Mouse (Mus musculus) embryonic facial prominence, embryonic 14.5 days (tissue): Measurements from ENCODE around the gene Gm20518. TPM values are rescaled to one million over a fixed set of nuclear protein-coding genes. Genes with fewer than 3 reads are reported as not detected.

Experiments
- ATAC-seq: fragments of 200-750 bp; cut with Nextera tagmentation; 2 replicates; pipeline ENCODE4 v1.8.0; 2017; ENCODE audit warnings: low read depth, moderate number of reproducible peaks, moderate TSS enrichment
- DNase-seq: peaks from one replicate; pipeline ENCODE4 v3.0.0-alpha.2; 2015; ENCODE audit warnings: low spot score
- H3K27ac ChIP-seq: fragments of 300-500 bp; sonication (generic); replicated peaks from 2 replicates; pipeline ENCODE4 v1.5.1; 2014; ENCODE audit warnings: low read depth, mild to moderate bottlenecking, low read length, moderate library complexity
- H3K27me3 ChIP-seq: fragments of 300-500 bp; sonication (generic); replicated peaks from 2 replicates; pipeline ENCODE4 v1.6.1; 2014; ENCODE audit warnings: low read length; ENCODE audit not compliant: control insufficient read depth, insufficient read depth
- H3K36me3 ChIP-seq: fragments of 300-500 bp; sonication (generic); 2 replicates; pipeline ENCODE4 v1.6.1; 2014; ENCODE audit warnings: low read length, mixed read lengths; ENCODE audit not compliant: control insufficient read depth, insufficient read depth
- H3K4me1 ChIP-seq: fragments of 300-500 bp; sonication (generic); 2 replicates; pipeline ENCODE4 v1.6.1; 2014; ENCODE audit warnings: antibody characterized with exemption, low read length; ENCODE audit not compliant: control insufficient read depth, insufficient read depth
- H3K4me2 ChIP-seq: fragments of 300-500 bp; sonication (generic); 2 replicates; pipeline ENCODE4 v1.6.1; 2014; ENCODE audit warnings: low read depth, mild to moderate bottlenecking, low read length, moderate library complexity, mixed read lengths
- H3K4me3 ChIP-seq: fragments of 300-500 bp; sonication (generic); 2 replicates; pipeline ENCODE4 v1.5.1; 2014; ENCODE audit warnings: low read depth, mild to moderate bottlenecking, low read length
- H3K9ac ChIP-seq: fragments of 300-500 bp; sonication (generic); 2 replicates; pipeline ENCODE4 v1.6.1; 2014; ENCODE audit warnings: low read depth, mild to moderate bottlenecking, low read length, moderate library complexity, mixed read lengths
- H3K9me3 ChIP-seq: fragments of 300-500 bp; sonication (generic); 2 replicates; pipeline ENCODE4 v1.6.1; 2016; ENCODE audit warnings: low read length; ENCODE audit not compliant: control insufficient read depth
- WGBS: fragments of 180-500 bp; shearing (Covaris S2); extraction: QIAGEN DNeasy Blood & Tissue Kit; methylation state at CpG from one replicate; pipeline ENCODE4 v1.1.7; 2014; 5-methylcytosine and 5-hydroxymethylcytosine counted together
- polyA plus RNA-seq: library from polyadenylated mRNA; unstranded; fragments of >200 nt; fragmentation: Nextera tagmentation; extraction: Ambion mirVana; gene quantifications from 2 replicates; pipeline ENCODE4 v1.2.1, GENCODE M21; 2014

The Gm20518 gene
- polyA plus RNA-seq, 1 experiment from 2014 or later = 0.19 TPM

GRCm38 (mm10) chr16:17889689-17890341, 1.7 kb downstream of the Gm20518 start:
- Histone ChIP-seq H3K9ac (peak overlapping the region; percentile 98; the same call in 1 of the 2 replicates), H3K27me3 (no peaks in the 10 kb centered on the region), H3K36me3 (no peaks in the 10 kb centered on the region), H3K4me1 (peaks cover 20% of the 10 kb centered on the region), H3K4me3 (peak overlapping the region; percentile 76), H3K27ac (no peak overlapping the region), H3K4me2 (peak overlapping the region; percentile 65), H3K9me3 (no peaks in the 10 kb centered on the region)
- ATAC-seq (no peak), DNase-seq (no peak)
- WGBS = 90% methylated on average over 6 of the region's 6 CpGs

- no peak overlapping the region for H3K27ac ChIP-seq
- H3K4me2 ChIP-seq = no peak overlapping the region
- H3K27me3 ChIP-seq = no peaks in the 10 kb centered on the region
- H3K4me3 ChIP-seq = no peak overlapping the region
- 78% methylated on average over 6 of the region's 6 CpGs for WGBS
- DNase-seq (no peak), ATAC-seq (no peak)
- no peaks in the 10 kb centered on the region for H3K4me1 ChIP-seq
- no peak overlapping the region for H3K9ac ChIP-seq
- H3K36me3 ChIP-seq = no peaks in the 10 kb centered on the region
- H3K9me3 ChIP-seq = no peaks in the 10 kb centered on the region
These were observed 7.4 kb downstream of the Gm20518 start for GRCm38 (mm10) chr16:17884116-17884515.

GRCm38 (mm10) chr16:17882196-17882595, 9.3 kb downstream of the Gm20518 start:
- Histone ChIP-seq H3K4me3 (no peak overlapping the region), H3K4me2 (no peak overlapping the region), H3K9me3 (no peaks in the 10 kb centered on the region), H3K9ac (no peak overlapping the region), H3K27ac (no peak overlapping the region), H3K4me1 (no peaks in the 10 kb centered on the region), H3K27me3 (no peaks in the 10 kb centered on the region), H3K36me3 (peaks cover 10% of the 10 kb centered on the region; the same call in 1 of the 2 replicates)
- ATAC-seq = peak; percentile 60; the same call in 1 of the 2 replicates
- DNase-seq = peak; percentile 29

- Histone ChIP-seq H3K36me3 (peaks cover 12% of the 10 kb centered on the region; the same call in 1 of the 2 replicates), H3K4me1 (no peaks in the 10 kb centered on the region), H3K27me3 (no peaks in the 10 kb centered on the region), H3K9ac (no peak overlapping the region), H3K9me3 (no peaks in the 10 kb centered on the region), H3K27ac (no peak overlapping the region), H3K4me3 (no peak overlapping the region), H3K4me2 (no peak overlapping the region)
- no peak for ATAC-seq
- 86% methylated on average over 4 of the region's 4 CpGs for WGBS
- DNase-seq = no peak
These were observed 11.9 kb downstream of the Gm20518 start for GRCm38 (mm10) chr16:17879571-17879970.

- no peaks in the 10 kb centered on the region for H3K9me3 ChIP-seq
- H3K4me3 ChIP-seq = no peak overlapping the region
- H3K27ac ChIP-seq = no peak overlapping the region
- DNase-seq = no peak
- no peaks in the 10 kb centered on the region for H3K27me3 ChIP-seq
- no peaks in the 10 kb centered on the region for H3K4me1 ChIP-seq
- no peak for ATAC-seq
- no peak overlapping the region for H3K4me2 ChIP-seq
- WGBS = 97% methylated on average over 1 of the region's 1 CpGs
- H3K36me3 ChIP-seq = peaks cover 30% of the 10 kb centered on the region
- no peak overlapping the region for H3K9ac ChIP-seq
These were observed 15.4 kb downstream of the Gm20518 start for GRCm38 (mm10) chr16:17876096-17876495.

- H3K4me1 ChIP-seq = no peaks in the 10 kb centered on the region
- H3K36me3 ChIP-seq = peaks cover 39% of the 10 kb centered on the region
- H3K4me2 ChIP-seq = no peak overlapping the region
- no peaks in the 10 kb centered on the region for H3K9me3 ChIP-seq
- DNase-seq = no peak
- H3K27ac ChIP-seq = no peak overlapping the region
- H3K9ac ChIP-seq = no peak overlapping the region
- 80% methylated on average over 4 of the region's 4 CpGs for WGBS
- no peak overlapping the region for H3K4me3 ChIP-seq
- no peaks in the 10 kb centered on the region for H3K27me3 ChIP-seq
- ATAC-seq = no peak
These were observed 16.3 kb downstream of the Gm20518 start for GRCm38 (mm10) chr16:17875174-17875573.

GRCm38 (mm10) chr16:17872995-17873394, 18.5 kb downstream of the Gm20518 start:
- H3K4me1 ChIP-seq = no peaks in the 10 kb centered on the region
- 57% methylated on average over 4 of the region's 4 CpGs for WGBS
- no peak overlapping the region for H3K4me2 ChIP-seq
- peaks cover 53% of the 10 kb centered on the region for H3K36me3 ChIP-seq
- ATAC-seq (no peak), DNase-seq (no peak)
- H3K9me3 ChIP-seq = no peaks in the 10 kb centered on the region
- H3K27me3 ChIP-seq = no peaks in the 10 kb centered on the region
- H3K27ac ChIP-seq = no peak overlapping the region
- H3K9ac ChIP-seq = no peak overlapping the region
- H3K4me3 ChIP-seq = no peak overlapping the region

GRCm38 (mm10) chr16:17871248-17871647, 20.2 kb downstream of the Gm20518 start:
- ATAC-seq (no peak), DNase-seq (no peak)
- no peak overlapping the region for H3K4me3 ChIP-seq
- H3K27me3 ChIP-seq = no peaks in the 10 kb centered on the region
- no peak overlapping the region for H3K4me2 ChIP-seq
- H3K4me1 ChIP-seq = no peaks in the 10 kb centered on the region
- 81% methylated on average over 5 of the region's 5 CpGs for WGBS
- no peak overlapping the region for H3K9ac ChIP-seq
- no peak overlapping the region for H3K27ac ChIP-seq
- H3K36me3 ChIP-seq = peaks cover 43% of the 10 kb centered on the region
- H3K9me3 ChIP-seq = no peaks in the 10 kb centered on the region

GRCm38 (mm10) chr16:17865770-17866169, 25.7 kb downstream of the Gm20518 start:
- Histone ChIP-seq H3K4me3 (no peak overlapping the region), H3K9me3 (no peaks in the 10 kb centered on the region), H3K27me3 (no peaks in the 10 kb centered on the region), H3K27ac (no peak overlapping the region), H3K36me3 (peaks cover 41% of the 10 kb centered on the region), H3K4me1 (no peaks in the 10 kb centered on the region), H3K4me2 (no peak overlapping the region), H3K9ac (no peak overlapping the region)
- DNase-seq (peak; percentile 47), ATAC-seq (peak; percentile 44)
- WGBS = 80% methylated on average over 6 of the region's 6 CpGs
